Mouse (Mus musculus) midbrain, postnatal 0 days (tissue): Measurements from ENCODE around the gene Sema4d. TPM values are rescaled to one million over a fixed set of nuclear protein-coding genes. Genes with fewer than 3 reads are reported as not detected.

Source experiments
- ATAC-seq: fragments of 200-750 bp; cut with Nextera tagmentation; 2 replicates; pipeline ENCODE4 v1.8.0; 2017; ENCODE audit warnings: moderate number of reproducible peaks, mild to moderate bottlenecking, moderate TSS enrichment, moderate library complexity; ENCODE audit not compliant: low FRiP score
- DNase-seq: peaks from one replicate; pipeline ENCODE4 v3.0.0-alpha.2; 2015; ENCODE audit warnings: low spot score
- H3K27ac ChIP-seq: fragments of 300-500 bp; sonication (generic); 2 replicates; pipeline ENCODE4 v1.5.1; 2014; ENCODE audit warnings: low read depth, mild to moderate bottlenecking, low read length, mixed read lengths
- H3K27me3 ChIP-seq: fragments of 300-500 bp; sonication (generic); 2 replicates; pipeline ENCODE4 v1.6.1; 2014; ENCODE audit warnings: low read length, control low read depth, mixed read lengths; ENCODE audit not compliant: insufficient read depth
- H3K36me3 ChIP-seq: fragments of 300-500 bp; sonication (generic); 2 replicates; pipeline ENCODE4 v1.6.1; 2014; ENCODE audit warnings: low read length, control low read depth, mixed read lengths; ENCODE audit not compliant: insufficient read depth
- H3K4me1 ChIP-seq: fragments of 300-500 bp; sonication (generic); 2 replicates; pipeline ENCODE4 v1.6.1; 2014; ENCODE audit warnings: mild to moderate bottlenecking, control low read depth, antibody characterized with exemption, low read length, mixed read lengths; ENCODE audit not compliant: insufficient read depth
- H3K4me2 ChIP-seq: fragments of 300-500 bp; sonication (generic); 2 replicates; pipeline ENCODE4 v1.6.1; 2014; ENCODE audit warnings: low read depth, mild to moderate bottlenecking, low read length, mixed read lengths; ENCODE audit not compliant: poor library complexity, severe bottlenecking
- H3K4me3 ChIP-seq: fragments of 300-500 bp; sonication (generic); 2 replicates; pipeline ENCODE4 v1.5.1; 2014; ENCODE audit warnings: low read depth, mild to moderate bottlenecking, low read length, moderate library complexity
- H3K9ac ChIP-seq: fragments of 300-500 bp; sonication (generic); replicated peaks from 2 replicates; pipeline ENCODE4 v1.6.1; 2014; ENCODE audit warnings: mild to moderate bottlenecking, low read length, moderate library complexity, mixed read lengths; ENCODE audit not compliant: poor library complexity, severe bottlenecking
- H3K9me3 ChIP-seq: fragments of 300-500 bp; sonication (generic); 2 replicates; pipeline ENCODE4 v1.6.1; 2016; ENCODE audit warnings: low read length, control low read depth
- CTCF ChIP-seq: IDR thresholded peaks from 2 replicates; pipeline ENCODE4 v1.5.1; 2016; ENCODE audit warnings: antibody characterized with exemption, mild to moderate bottlenecking
- WGBS: fragments of 180-500 bp; shearing (Covaris S2); extraction: QIAGEN DNeasy Blood & Tissue Kit; methylation state at CpG from one replicate; pipeline ENCODE4 v1.1.7; 2014; 5-methylcytosine and 5-hydroxymethylcytosine counted together
- polyA plus RNA-seq: library from polyadenylated mRNA; unstranded; fragments of >200 nt; fragmentation: Nextera tagmentation; extraction: Ambion mirVana; gene quantifications from 2 replicates; pipeline ENCODE4 v1.2.1, GENCODE M21; 2015
- total RNA-seq: library from RNA; depleted of rRNA; stranded (reverse); fragments of >200 nt; gene quantifications from 2 replicates; pipeline ENCODE4 v1.2.3, GENCODE M21; 2014

Sema4d gene
- total and polyA plus RNA-seq, 2 experiments from 2014 or later, result 13.7 to 19.3 TPM

DNA sequence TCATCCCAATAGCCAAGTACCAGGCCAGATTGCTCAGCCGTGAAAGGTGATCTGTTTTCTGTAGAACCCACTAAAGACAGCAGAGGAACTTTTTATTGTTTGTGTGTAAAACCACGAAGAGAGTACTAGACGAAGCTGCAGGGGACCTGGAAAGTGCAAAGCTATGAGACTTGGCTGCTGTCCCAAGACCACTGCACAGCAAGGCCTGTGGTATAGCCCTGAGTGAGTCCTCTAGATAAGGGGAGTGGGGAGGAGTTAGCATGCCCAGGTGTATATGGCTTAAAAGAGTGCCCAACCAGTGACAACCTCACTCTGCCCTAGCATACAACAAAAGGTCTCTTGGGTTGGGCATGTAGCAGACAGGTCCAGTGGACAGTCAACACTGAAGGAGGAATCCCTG, 104.9 kb downstream of the Sema4d start:
- ATAC-seq, result no peak
- DNase-seq, result no peak
- Histone ChIP-seq H3K4me2 (no peak overlapping the region), H3K36me3 (peaks cover 32% of the 10 kb centered on the region), H3K27ac (no peak overlapping the region), H3K4me3 (no peak overlapping the region), H3K9ac (no peak overlapping the region), H3K4me1 (no peaks in the 10 kb centered on the region), H3K27me3 (no peaks in the 10 kb centered on the region), H3K9me3 (no peaks in the 10 kb centered on the region)
- TF ChIP-seq CTCF, result no peak
- WGBS, result 31% methylated on average over 3 of the region's 3 CpGs

DNA sequence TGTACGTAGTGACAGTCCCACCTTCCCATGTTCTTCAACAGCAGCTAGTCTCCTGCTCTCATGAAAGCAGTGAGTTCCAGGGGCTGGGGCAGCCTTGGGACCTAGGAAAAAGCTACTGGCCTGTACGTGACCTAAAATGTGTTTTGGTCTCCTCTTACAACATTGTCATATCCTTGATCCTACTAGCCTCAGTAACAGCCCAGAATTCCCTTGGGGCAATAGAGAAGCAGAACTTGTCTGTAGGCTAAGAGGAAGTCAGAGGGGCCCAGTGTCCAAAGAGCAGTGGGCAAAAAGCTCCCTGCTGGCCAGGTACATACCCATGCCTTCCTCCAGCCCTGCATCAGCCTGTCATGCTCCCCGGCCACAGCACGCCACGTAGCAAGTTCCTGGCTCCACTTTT, 106.6 kb downstream of the Sema4d start:
- WGBS, result 95% methylated on average over 5 of the region's 5 CpGs
- no peak for TF ChIP-seq CTCF
- DNase-seq (no peak), ATAC-seq (no peak)
- no peak overlapping the region for H3K4me3 ChIP-seq
- H3K36me3 ChIP-seq, result peaks cover 47% of the 10 kb centered on the region
- H3K9ac ChIP-seq, result no peak overlapping the region
- H3K4me2 ChIP-seq, result no peak overlapping the region
- no peaks in the 10 kb centered on the region for H3K27me3 ChIP-seq
- H3K9me3 ChIP-seq, result no peaks in the 10 kb centered on the region
- H3K4me1 ChIP-seq, result no peaks in the 10 kb centered on the region
- no peak overlapping the region for H3K27ac ChIP-seq

DNA sequence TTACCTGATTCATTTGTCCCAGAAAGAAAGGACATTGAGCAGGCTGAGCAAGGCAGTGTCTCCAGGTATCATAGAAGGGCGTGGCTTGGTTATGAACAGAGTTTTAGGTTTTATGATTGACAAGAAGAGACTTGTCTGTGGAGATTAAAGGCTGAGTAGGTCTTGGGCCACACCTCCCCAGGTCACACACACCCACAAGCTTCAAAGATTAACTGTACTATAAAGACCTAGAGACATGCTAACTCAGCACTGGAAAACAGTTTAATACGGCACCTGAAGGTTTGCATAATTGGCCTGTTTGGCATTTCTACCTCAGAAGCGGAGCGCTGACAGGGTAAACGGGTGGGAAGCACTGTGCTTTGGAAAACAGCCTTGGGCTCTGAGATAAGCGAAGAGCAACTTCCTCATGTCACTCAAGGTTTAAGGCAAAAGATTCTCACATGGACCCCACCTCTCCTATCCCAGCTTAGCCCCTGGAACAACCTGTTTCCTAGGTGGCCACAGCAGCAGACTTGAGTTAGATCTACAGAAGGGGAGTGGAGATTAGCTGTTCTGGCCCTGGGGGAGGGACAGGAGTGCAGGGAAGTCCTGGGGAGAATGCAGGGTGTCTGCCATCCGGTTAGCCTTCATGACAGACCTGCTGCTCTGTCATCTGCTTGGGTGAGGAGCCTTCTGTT, 108.1 kb downstream of the Sema4d start:
- peaks cover 62% of the 10 kb centered on the region for H3K36me3 ChIP-seq
- DNase-seq (no peak), ATAC-seq (no peak)

DNA sequence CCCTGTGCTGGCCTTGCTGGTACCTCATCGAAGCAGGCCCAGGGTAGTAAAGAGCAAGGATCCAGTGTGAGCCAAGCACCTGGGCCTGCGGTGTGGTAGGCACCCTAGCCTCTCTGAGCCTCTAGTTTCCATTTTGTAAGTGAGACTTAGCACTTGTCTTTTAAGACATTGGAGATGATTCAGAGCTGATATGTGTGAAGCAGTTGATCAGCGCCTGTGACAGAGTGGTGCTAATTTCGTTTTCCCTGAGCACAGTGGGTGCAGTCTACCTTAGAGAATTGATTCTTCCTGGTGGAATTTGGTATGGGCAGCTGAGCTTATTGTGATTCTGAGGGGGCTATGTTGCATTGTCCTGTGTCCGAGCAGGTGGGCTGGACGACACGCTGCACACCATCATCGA, 111.9 kb downstream of the Sema4d start:
- H3K4me1 ChIP-seq, result no peaks in the 10 kb centered on the region
- H3K4me3 ChIP-seq, result no peak overlapping the region
- no peak overlapping the region for H3K9ac ChIP-seq
- 94% methylated on average over 8 of the region's 8 CpGs for whole genome bisulfite sequencing
- H3K9me3 ChIP-seq, result no peaks in the 10 kb centered on the region
- DNase-seq (no peak), ATAC-seq (no peak)
- no peak overlapping the region for H3K4me2 ChIP-seq
- no peak for TF ChIP-seq CTCF
- H3K36me3 ChIP-seq, result peaks cover 79% of the 10 kb centered on the region
- no peak overlapping the region for H3K27ac ChIP-seq
- no peaks in the 10 kb centered on the region for H3K27me3 ChIP-seq

More for the DNA sequence above, 108.1 kb downstream of the Sema4d start:
- no peak for TF ChIP-seq CTCF
- Histone ChIP-seq H3K27me3 (no peaks in the 10 kb centered on the region), H3K9ac (no peak overlapping the region), H3K4me3 (no peak overlapping the region), H3K27ac (no peak overlapping the region), H3K4me1 (no peaks in the 10 kb centered on the region), H3K4me2 (no peak overlapping the region), H3K9me3 (no peaks in the 10 kb centered on the region)
- WGBS, result 87% methylated on average over 7 of the region's 7 CpGs

DNA sequence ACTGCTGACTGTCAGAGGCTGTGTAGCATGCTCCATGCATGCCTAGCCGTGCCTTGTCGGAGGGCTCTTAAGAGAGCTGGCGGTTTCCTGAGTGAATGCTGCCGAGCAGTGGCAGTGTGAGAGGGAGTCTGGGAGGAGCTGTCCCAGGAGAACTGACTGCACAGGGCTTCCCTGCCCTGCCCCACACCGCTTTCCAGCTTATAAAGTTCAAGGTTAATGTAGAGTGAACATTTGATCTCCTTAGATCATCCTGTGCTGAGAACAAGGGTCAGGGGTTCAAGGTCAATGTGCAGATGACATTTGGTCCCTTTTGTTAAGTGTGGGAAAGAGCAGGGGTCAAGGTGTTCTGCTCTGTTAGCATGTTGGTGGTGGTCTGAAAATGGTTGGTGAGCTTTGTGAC, 112.5 kb downstream of the Sema4d start:
- no peak for DNase-seq

DNA sequence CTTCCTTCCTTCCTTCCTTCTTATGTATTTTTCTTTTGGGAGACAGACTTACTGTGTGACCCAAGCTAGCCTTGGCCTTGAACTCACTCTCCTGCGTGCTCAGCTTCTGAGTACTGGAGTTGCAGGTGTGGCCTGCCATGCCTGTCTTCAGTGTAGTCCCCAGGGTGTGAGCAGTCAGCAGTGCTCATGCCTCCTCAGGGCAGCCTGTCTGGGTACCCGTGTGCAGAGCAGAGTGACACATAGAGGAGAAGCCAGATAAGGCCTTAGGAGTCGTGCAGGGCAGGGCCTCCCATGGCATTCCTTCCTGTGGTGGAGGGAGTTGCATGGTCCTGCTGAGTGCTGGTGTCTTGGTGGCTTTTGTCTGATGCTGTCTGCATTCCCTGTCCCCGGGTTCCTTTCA, 114.2 kb downstream of the Sema4d start:
- no peak for TF ChIP-seq CTCF
- Histone ChIP-seq H3K36me3 (peaks cover 86% of the 10 kb centered on the region), H3K27me3 (no peaks in the 10 kb centered on the region), H3K27ac (no peak overlapping the region), H3K4me1 (no peaks in the 10 kb centered on the region), H3K4me2 (no peak overlapping the region), H3K9me3 (no peaks in the 10 kb centered on the region), H3K9ac (no peak overlapping the region), H3K4me3 (no peak overlapping the region)
- 85% methylated on average over 4 of the region's 4 CpGs for WGBS
- ATAC-seq, result no peak
- DNase-seq, result no peak

More for the DNA sequence above, 112.5 kb downstream of the Sema4d start:
- Histone ChIP-seq H3K4me2 (no peak overlapping the region), H3K4me3 (no peak overlapping the region), H3K9me3 (no peaks in the 10 kb centered on the region), H3K9ac (no peak overlapping the region), H3K27me3 (no peaks in the 10 kb centered on the region), H3K4me1 (no peaks in the 10 kb centered on the region), H3K36me3 (peaks cover 84% of the 10 kb centered on the region), H3K27ac (no peak overlapping the region)
- WGBS, result 91% methylated on average over 5 of the region's 5 CpGs
- TF ChIP-seq CTCF, result no peak
- no peak for ATAC-seq
